Mouse (Mus musculus): ENCODE data around the gene Btbd35f12.
"Not testable (repeated sequence)": the region's sequence is repeated elsewhere in the genome, so short reads cannot be mapped to it uniquely, and the experiment has no call there.

The Btbd35f12 gene

DNA sequence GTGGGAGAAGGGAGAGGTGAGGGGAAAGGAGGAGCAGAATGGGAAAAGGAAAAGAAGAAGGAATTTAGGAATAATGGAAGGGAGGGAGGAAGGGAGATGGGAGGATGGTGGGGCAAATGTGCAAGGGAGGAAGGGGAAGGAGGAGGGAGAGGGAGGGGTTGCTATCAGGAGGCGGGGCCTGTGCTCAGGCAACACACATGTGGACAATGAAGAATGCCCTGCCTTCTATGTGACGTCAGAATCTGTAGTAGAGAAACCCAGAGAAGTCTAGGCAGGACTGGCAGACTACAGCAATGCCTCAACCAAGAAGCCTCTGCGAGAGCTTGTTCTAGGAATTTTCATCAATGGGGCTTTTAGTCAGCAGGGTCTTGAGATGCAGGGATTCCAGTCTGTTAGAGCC lies at the start of gene Btbd35f12:
Gene Btbd35f12, plus strand, starts transcription at position 301 of the 400 bp plus-strand sequence.
- H3K27me3 ChIP-seq (ENCODE audit: control insufficient read depth, insufficient read depth, low read length, poor library complexity, severe bottlenecking); DNase-seq (ENCODE audit: low read depth, low spot score); H3K36me3 ChIP-seq (ENCODE audit: control insufficient read depth, insufficient read depth, low read length, poor library complexity, severe bottlenecking): not testable (repeated sequence)

GRCm38 (mm10) chrX:33353254-33353653 lies 40.1 kb downstream of the Btbd35f12 start:
- not testable (repeated sequence) for H3K36me3 ChIP-seq (ENCODE audit: control insufficient read depth, insufficient read depth, low read length, poor library complexity, severe bottlenecking); H3K27me3 ChIP-seq (ENCODE audit: control insufficient read depth, insufficient read depth, low read length, poor library complexity, severe bottlenecking); DNase-seq (ENCODE audit: low read depth, low spot score)
